Mouse (Mus musculus) heart, postnatal 0 days (tissue): ENCODE data around the gene Micall1.

Source experiments
- CTCF ChIP-seq: IDR thresholded peaks from 2 replicates; pipeline ENCODE4 v1.5.1; 2016; ENCODE audit warnings: antibody characterized with exemption, control low read depth, low read depth
- EP300 ChIP-seq: IDR thresholded peaks from 2 replicates; pipeline ENCODE4 v1.6.1; 2016; ENCODE audit warnings: antibody characterized with exemption, low read depth

DNA sequence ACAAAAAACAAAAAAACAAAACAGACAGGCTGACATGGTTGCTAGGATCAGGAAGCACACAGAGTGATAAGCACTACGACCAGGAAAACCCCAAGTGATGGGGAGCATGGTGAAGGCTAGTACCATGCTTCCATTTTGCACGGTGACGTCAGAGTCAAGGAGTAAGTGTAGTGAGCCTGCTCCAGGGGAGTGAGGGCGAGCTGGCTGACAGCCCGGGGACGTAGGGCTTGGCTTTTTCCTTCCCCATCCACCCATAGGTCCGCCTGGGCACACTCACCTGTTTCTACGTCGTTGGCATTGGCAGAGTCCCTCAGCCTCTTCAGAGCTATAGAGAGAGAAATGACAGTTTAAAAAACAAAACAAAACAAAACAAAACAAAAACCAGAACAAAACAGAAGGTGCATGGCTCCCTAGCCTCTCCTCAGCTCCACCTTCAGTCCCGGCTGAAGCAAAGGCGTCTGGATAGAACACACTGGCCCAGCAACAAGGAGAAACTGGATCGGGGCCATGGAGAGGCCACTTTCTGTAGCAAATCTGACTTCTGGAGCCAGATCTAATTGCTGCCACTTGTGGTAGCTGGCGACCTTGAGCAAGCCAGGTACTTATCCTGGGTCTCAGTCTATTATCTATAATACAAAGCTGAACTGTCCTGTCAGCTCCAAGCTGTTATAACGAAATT is 47.7 kb upstream of the Micall1 start:
- TF ChIP-seq CTCF (no peak), EP300 (no peak)
